Mouse (Mus musculus) forebrain, embryonic 10.5 days (tissue): ENCODE data around the gene Cdkn1c. TPM values are rescaled to one million over a fixed set of nuclear protein-coding genes. Genes with fewer than 3 reads are reported as not detected.

Source experiments
- DNase-seq: peaks from one replicate; pipeline ENCODE4 v3.0.0-alpha.2; 2017; ENCODE audit warnings: low spot score; ENCODE audit errors: extremely low spot score
- H3K27ac ChIP-seq: fragments of 300-500 bp; sonication (generic); 2 replicates; pipeline ENCODE4 v1.5.1; 2016; ENCODE audit warnings: mild to moderate bottlenecking
- H3K27me3 ChIP-seq: fragments of 300-500 bp; sonication (generic); 2 replicates; pipeline ENCODE4 v1.6.1; 2016; ENCODE audit warnings: mild to moderate bottlenecking; ENCODE audit not compliant: poor library complexity, severe bottlenecking
- H3K36me3 ChIP-seq: fragments of 300-500 bp; sonication (generic); replicated peaks from 2 replicates; pipeline ENCODE4 v1.6.1; 2016; ENCODE audit warnings: mild to moderate bottlenecking, moderate library complexity
- H3K4me1 ChIP-seq: fragments of 300-500 bp; sonication (generic); 2 replicates; pipeline ENCODE4 v1.6.1; 2016
- H3K4me3 ChIP-seq: fragments of 300-500 bp; sonication (generic); 2 replicates; pipeline ENCODE4 v1.5.1; 2016; ENCODE audit warnings: mild to moderate bottlenecking, moderate library complexity
- H3K9me3 ChIP-seq: fragments of 300-500 bp; sonication (generic); 2 replicates; pipeline ENCODE4 v1.6.1; 2016; ENCODE audit warnings: mild to moderate bottlenecking, moderate library complexity
- WGBS: fragments of 180-500 bp; shearing (Covaris S2); methylation state at CpG from one replicate; pipeline ENCODE4 v1.1.7; 2016; 5-methylcytosine and 5-hydroxymethylcytosine counted together
- polyA plus RNA-seq: library from polyadenylated mRNA; unstranded; fragments of >200 nt; fragmentation: Nextera tagmentation; extraction: Ambion mirVana; gene quantifications from 2 replicates; pipeline ENCODE4 v1.2.1, GENCODE M21; 2016

Gene Cdkn1c
- 194 and 230 TPM in 2 replicates for polyA plus RNA-seq

GRCm38 (mm10) chr7:143460874-143461273 is at the start of gene Cdkn1c:
TSS of gene Cdkn1c (minus strand) at chr7:143461050.
- H3K36me3 ChIP-seq: no peaks in the 10 kb centered on the region

GRCm38 (mm10) chr7:143509566-143509965 is 48.7 kb upstream of the Cdkn1c start:
- no peak for DNase-seq
- WGBS: 89% methylated on average over 1 of the region's 1 CpGs
- Histone ChIP-seq H3K9me3 (no peaks in the 10 kb centered on the region), H3K27ac (no peak overlapping the region), H3K36me3 (peaks cover 26% of the 10 kb centered on the region), H3K4me3 (no peak overlapping the region), H3K4me1 (no peaks in the 10 kb centered on the region), H3K27me3 (peaks cover 9% of the 10 kb centered on the region)

More at GRCm38 (mm10) chr7:143460874-143461273, at the start of gene Cdkn1c:
- peaks cover 65% of the 10 kb centered on the region for H3K4me1 ChIP-seq
- peak within 1 kb of the TSS; percentile 60 for H3K4me3 ChIP-seq
- peaks cover 61% of the 10 kb centered on the region for H3K9me3 ChIP-seq
- peak; percentile 86 for DNase-seq
- peak within 1 kb of the TSS; percentile 85 for H3K27ac ChIP-seq
- 33% methylated on average over 48 of the region's 48 CpGs for WGBS
- H3K27me3 ChIP-seq: peaks cover 91% of the 10 kb centered on the region

GRCm38 (mm10) chr7:143506675-143507074 is 45.8 kb upstream of the Cdkn1c start:
- Histone ChIP-seq H3K4me1 (peaks cover 13% of the 10 kb centered on the region), H3K4me3 (no peak overlapping the region), H3K9me3 (no peaks in the 10 kb centered on the region; the same call in 1 of the 2 replicates), H3K36me3 (no peaks in the 10 kb centered on the region), H3K27me3 (peaks cover 38% of the 10 kb centered on the region), H3K27ac (no peak overlapping the region)
- DNase-seq: peak; percentile 46
- 26% methylated on average over 7 of the region's 7 CpGs for WGBS

GRCm38 (mm10) chr7:143506271-143506670 is 45.4 kb upstream of the Cdkn1c start:
- DNase-seq: no peak
- H3K27ac ChIP-seq: no peak overlapping the region
- no peaks in the 10 kb centered on the region; the same call in 1 of the 2 replicates for H3K9me3 ChIP-seq
- peaks cover 42% of the 10 kb centered on the region for H3K27me3 ChIP-seq
- WGBS: 68% methylated on average over 7 of the region's 7 CpGs
- H3K36me3 ChIP-seq: no peaks in the 10 kb centered on the region
- peaks cover 16% of the 10 kb centered on the region for H3K4me1 ChIP-seq
- no peak overlapping the region for H3K4me3 ChIP-seq

- peak; percentile 73 for DNase-seq
- Histone ChIP-seq H3K27me3 (peaks cover 47% of the 10 kb centered on the region), H3K4me1 (peaks cover 16% of the 10 kb centered on the region), H3K9me3 (no peaks in the 10 kb centered on the region; the same call in 1 of the 2 replicates), H3K27ac (no peak overlapping the region), H3K36me3 (no peaks in the 10 kb centered on the region), H3K4me3 (no peak overlapping the region)
- WGBS: 26% methylated on average over 11 of the region's 11 CpGs
Measured at GRCm38 (mm10) chr7:143505823-143506222, 45.0 kb upstream of the Cdkn1c start.

GRCm38 (mm10) chr7:143505411-143505810 is 44.6 kb upstream of the Cdkn1c start:
- Histone ChIP-seq H3K36me3 (no peaks in the 10 kb centered on the region), H3K4me3 (no peak overlapping the region), H3K27me3 (peaks cover 51% of the 10 kb centered on the region), H3K9me3 (no peaks in the 10 kb centered on the region; the same call in 1 of the 2 replicates), H3K27ac (no peak overlapping the region), H3K4me1 (peaks cover 16% of the 10 kb centered on the region)
- no peak for DNase-seq
- 90% methylated on average over 2 of the region's 2 CpGs for WGBS

GRCm38 (mm10) chr7:143503926-143504325 is 43.1 kb upstream of the Cdkn1c start:
- no peak for DNase-seq
- 86% methylated on average over 6 of the region's 6 CpGs for WGBS
- H3K4me3 ChIP-seq: no peak overlapping the region
- H3K4me1 ChIP-seq: peaks cover 16% of the 10 kb centered on the region
- H3K27ac ChIP-seq: no peak overlapping the region
- peaks cover 66% of the 10 kb centered on the region for H3K27me3 ChIP-seq
- H3K36me3 ChIP-seq: no peaks in the 10 kb centered on the region
- no peaks in the 10 kb centered on the region; the same call in 1 of the 2 replicates for H3K9me3 ChIP-seq

GRCm38 (mm10) chr7:143502418-143503200 is 41.8 kb upstream of the Cdkn1c start, which contains the start of gene Phlda2:
TSS of gene Phlda2 (minus strand) at chr7:143503150.
- H3K27me3 ChIP-seq: peaks cover 79% of the 10 kb centered on the region
- peak; percentile 37 for DNase-seq
- WGBS: 5% methylated on average over 51 of the region's 51 CpGs

GRCm38 (mm10) chr7:143501643-143502417 is 41.0 kb upstream of the Cdkn1c start:
- Histone ChIP-seq H3K27ac (no peak overlapping the region), H3K27me3 (peaks cover 87% of the 10 kb centered on the region), H3K36me3 (no peaks in the 10 kb centered on the region), H3K4me3 (peak overlapping the region; percentile 48), H3K9me3 (no peaks in the 10 kb centered on the region; the same call in 1 of the 2 replicates), H3K4me1 (peaks cover 16% of the 10 kb centered on the region)
- DNase-seq: peak; percentile 42
- WGBS: 6% methylated on average over 55 of the region's 55 CpGs

More at GRCm38 (mm10) chr7:143502418-143503200, 41.8 kb upstream of the Cdkn1c start, which contains the start of gene Phlda2:
- H3K27ac ChIP-seq: no peak within 1 kb of the TSS
- peaks cover 16% of the 10 kb centered on the region for H3K4me1 ChIP-seq
- peak within 1 kb of the TSS; percentile 48 for H3K4me3 ChIP-seq
- H3K9me3 ChIP-seq: no peaks in the 10 kb centered on the region; the same call in 1 of the 2 replicates
- H3K36me3 ChIP-seq: no peaks in the 10 kb centered on the region

GRCm38 (mm10) chr7:143500912-143501311 is 40.1 kb upstream of the Cdkn1c start:
- WGBS: 52% methylated on average over 2 of the region's 2 CpGs
- peaks cover 88% of the 10 kb centered on the region for H3K27me3 ChIP-seq

GRCm38 (mm10) chr7:143498584-143498983 is 37.7 kb upstream of the Cdkn1c start:
- peaks cover 77% of the 10 kb centered on the region for H3K27me3 ChIP-seq

More at GRCm38 (mm10) chr7:143500912-143501311, 40.1 kb upstream of the Cdkn1c start:
- H3K4me3 ChIP-seq: no peak overlapping the region
- H3K36me3 ChIP-seq: no peaks in the 10 kb centered on the region
- peaks cover 16% of the 10 kb centered on the region for H3K4me1 ChIP-seq
- no peak overlapping the region for H3K27ac ChIP-seq
- no peak for DNase-seq
- no peaks in the 10 kb centered on the region; the same call in 1 of the 2 replicates for H3K9me3 ChIP-seq

GRCm38 (mm10) chr7:143495104-143495961 is 34.5 kb upstream of the Cdkn1c start:
- Histone ChIP-seq H3K36me3 (no peaks in the 10 kb centered on the region), H3K27me3 (peaks cover 60% of the 10 kb centered on the region), H3K9me3 (no peaks in the 10 kb centered on the region), H3K27ac (no peak overlapping the region), H3K4me3 (no peak overlapping the region), H3K4me1 (peaks cover 3% of the 10 kb centered on the region)
- 81% methylated on average over 8 of the region's 8 CpGs for WGBS
- DNase-seq: no peak

More at GRCm38 (mm10) chr7:143498584-143498983, 37.7 kb upstream of the Cdkn1c start:
- Histone ChIP-seq H3K36me3 (no peaks in the 10 kb centered on the region), H3K27ac (no peak overlapping the region), H3K4me3 (no peak overlapping the region), H3K9me3 (no peaks in the 10 kb centered on the region; the same call in 1 of the 2 replicates), H3K4me1 (peaks cover 16% of the 10 kb centered on the region)
- WGBS: 89% methylated on average over 4 of the region's 4 CpGs
- no peak for DNase-seq
